Mouse (Mus musculus) 3T3-L1 (cell line): ENCODE data around the gene Atp6v0b.

ENCODE experiments used
- DNase-seq: peaks from one replicate; pipeline ENCODE4 v3.0.0-alpha.2; 2015; ENCODE audit warnings: low read depth, low spot score

The Atp6v0b gene

GRCm38 (mm10) chr4:117872471-117872886 is 14.7 kb downstream of the Atp6v0b start, which contains the start of gene Ccdc24:
Gene Ccdc24, minus strand, starts transcription at chr4:117872557.
- no peak for DNase-seq

GRCm38 (mm10) chr4:117871787-117872186 is 15.3 kb downstream of the Atp6v0b start:
- no peak for DNase-seq

DNA sequence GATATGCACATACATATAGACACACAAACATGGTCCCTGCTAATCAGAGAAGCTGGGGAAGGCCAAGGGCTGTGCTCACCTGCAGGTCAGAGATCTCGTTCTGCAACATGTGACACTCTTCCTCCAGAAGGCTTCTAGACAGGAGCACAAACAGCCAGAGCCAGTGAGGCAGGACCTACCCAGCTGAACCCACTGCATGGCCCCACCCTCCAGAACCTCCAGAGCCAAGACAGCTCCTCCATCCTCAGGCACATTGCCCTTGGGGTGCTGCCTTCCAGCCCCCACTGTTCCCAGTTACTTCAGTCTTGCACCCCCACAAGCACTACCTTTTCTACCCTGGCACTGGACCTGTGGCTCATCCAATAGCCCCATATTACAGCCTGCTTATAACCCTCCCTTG is 16.7 kb downstream of the Atp6v0b start:
- no peak for DNase-seq

DNA sequence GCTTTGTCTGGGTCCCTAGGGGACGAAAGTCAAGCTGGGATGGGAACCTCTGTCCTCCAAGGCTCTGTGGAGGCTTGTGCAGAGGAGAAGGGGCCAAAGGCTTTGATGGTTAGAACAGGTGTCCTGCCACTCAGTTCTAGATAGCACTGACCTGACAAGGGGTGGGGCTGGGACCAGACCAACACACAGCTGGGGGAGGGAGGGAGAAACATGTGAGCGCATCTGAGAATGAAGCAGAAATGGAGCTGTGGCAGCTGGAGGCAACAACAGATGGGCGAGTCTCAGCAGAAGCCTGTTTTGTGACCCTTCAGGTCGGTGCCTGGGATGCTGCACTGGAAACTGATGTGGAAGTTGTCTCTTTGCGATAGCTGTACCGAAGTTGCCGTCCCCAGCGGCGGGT is 17.8 kb downstream of the Atp6v0b start:
- DNase-seq, result no peak

GRCm38 (mm10) chr4:117867823-117868222 is 19.3 kb downstream of the Atp6v0b start:
- DNase-seq, result peak; percentile 13

- no peak for DNase-seq
Observed at GRCm38 (mm10) chr4:117867000-117867399, 20.1 kb downstream of the Atp6v0b start.

DNA sequence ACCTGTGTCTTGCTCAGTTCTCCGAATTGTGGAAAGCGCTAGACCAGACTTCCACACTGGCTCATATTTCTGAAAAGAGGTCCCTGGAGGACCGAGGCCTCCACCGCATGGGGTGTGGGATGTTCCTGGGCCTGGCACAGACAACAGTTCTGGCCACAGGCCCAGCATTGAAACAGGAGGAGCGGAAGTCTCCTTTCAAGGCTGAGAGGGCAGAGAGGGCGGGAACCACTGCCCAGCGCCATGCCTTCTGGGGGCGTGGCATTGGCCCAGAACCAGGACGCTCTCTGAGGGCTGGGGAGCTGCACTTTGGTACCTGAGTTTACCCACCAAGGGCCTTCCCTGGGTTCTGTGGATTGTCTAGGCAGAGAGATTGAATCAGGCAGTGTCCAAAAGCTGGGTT is 21.1 kb downstream of the Atp6v0b start:
- peak; percentile 91 for DNase-seq

GRCm38 (mm10) chr4:117862823-117863222 is 24.3 kb downstream of the Atp6v0b start:
- DNase-seq, result peak; percentile 38

DNA sequence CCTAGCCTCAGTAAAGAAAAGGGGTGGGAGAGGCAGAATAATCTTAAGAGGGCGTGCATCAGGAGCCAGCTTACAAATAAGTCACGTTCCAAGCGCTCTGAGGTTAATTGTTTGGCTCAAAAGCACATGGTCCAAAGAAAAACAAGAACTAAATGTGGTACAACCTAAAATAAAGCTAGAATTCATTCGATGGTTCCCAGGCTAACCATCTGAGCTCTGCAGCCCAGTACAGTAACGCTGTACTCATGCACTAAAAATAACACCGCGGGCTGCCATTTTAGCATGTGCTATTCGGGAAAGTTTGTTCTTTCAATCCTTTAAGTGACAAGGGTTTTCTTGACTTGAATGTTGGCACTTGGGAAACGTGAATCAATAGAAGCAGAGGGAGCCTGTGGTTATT is 26.6 kb downstream of the Atp6v0b start:
- DNase-seq, result no peak

GRCm38 (mm10) chr4:117858794-117859193 is 28.3 kb downstream of the Atp6v0b start:
- DNase-seq, result peak; percentile 53

GRCm38 (mm10) chr4:117855146-117855545 is 32.0 kb downstream of the Atp6v0b start:
- DNase-seq, result no peak

DNA sequence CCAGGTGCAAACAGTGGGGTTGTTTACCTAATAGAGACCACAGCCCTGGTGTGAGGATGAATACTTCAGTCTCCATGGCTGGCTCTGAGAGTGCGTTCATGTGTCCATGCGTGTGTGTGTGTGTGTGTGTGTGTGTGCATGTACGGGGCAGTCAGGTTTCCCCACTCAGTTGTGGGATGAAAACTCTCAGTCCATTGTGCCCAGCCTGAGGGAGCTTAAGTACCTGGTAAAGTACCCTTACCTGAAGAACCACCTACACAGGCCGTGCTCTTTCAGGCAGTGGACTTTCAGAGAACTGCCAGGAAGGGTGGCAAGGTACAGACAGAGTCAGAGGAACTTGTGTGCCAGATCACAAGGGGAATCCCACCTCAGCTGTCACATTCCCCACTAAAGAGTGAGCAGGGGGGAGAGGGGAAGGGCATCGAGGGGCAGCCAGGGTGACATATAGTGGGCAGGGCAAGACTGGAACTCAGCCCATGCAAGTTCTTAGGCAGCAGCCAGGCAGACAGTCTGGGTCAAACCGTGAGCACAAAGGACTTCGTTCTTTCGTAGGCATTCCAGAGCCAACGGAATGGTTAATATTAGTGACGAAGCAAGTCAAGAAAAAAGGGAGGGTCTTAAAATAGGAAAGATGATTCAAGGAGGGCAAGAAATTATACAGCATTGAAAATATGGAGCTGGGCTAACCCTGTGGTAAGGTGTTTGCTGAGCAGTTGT is 34.8 kb downstream of the Atp6v0b start:
- DNase-seq, result no peak

DNA sequence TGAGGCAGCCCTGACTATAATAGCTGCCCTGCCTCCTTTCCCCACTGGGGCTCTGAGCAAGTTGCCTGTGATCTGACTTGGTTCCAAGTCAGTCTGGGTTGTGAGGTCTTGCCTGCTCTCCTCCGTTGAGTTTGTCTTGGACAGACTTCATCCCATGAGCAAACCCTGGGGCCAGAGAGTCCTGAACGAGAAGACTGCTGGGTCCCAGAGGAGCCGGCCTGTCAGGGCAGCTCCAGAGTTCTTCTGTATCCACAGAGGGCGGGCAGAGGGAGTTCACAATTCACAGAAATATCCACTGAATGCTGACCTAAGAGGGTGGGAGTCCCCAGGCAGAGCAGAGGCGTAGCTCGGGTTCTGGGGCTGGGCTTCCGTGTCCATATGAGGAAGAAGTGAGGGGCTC is 36.3 kb downstream of the Atp6v0b start:
- DNase-seq, result no peak

DNA sequence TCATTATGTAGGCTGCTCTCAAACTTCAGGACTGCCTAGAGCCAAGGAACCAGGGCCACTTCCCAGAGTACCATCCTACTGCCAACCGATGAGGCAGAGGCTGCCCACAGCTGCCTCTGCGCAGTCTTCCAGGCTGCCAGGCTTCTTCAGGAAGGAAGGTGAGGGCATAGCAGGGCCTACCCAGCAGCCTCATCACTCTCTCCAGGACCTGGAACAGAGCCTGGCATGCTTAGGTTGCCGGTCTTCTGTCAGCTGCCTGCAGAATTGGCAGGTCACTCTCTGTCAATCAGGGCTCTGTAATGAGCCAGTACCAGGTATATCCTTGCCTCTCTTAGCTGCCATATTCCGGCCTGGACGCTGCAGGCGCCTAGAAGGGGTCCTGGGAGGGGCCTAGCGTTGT is 37.0 kb downstream of the Atp6v0b start:
- no peak for DNase-seq

DNA sequence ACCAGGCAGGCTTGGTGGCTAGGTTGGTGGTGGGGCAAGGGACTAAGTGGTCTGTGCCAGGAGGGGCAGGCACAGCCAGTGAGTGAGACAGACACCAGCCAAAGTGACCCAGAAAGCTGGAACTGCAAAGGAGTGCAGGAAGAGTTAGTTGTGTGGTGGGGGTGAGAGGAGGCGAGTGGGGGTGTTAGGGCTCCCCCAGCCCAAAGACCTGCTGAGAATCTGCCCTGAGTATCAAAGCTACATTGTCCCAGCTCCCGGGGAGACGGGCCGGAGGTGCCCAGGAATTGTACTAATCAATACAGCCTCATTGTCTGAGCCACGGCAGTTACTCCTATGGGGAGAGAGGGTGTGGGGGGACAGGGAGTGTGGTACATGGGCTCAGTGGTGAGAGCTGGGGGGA is 37.6 kb downstream of the Atp6v0b start:
- DNase-seq, result no peak

DNA sequence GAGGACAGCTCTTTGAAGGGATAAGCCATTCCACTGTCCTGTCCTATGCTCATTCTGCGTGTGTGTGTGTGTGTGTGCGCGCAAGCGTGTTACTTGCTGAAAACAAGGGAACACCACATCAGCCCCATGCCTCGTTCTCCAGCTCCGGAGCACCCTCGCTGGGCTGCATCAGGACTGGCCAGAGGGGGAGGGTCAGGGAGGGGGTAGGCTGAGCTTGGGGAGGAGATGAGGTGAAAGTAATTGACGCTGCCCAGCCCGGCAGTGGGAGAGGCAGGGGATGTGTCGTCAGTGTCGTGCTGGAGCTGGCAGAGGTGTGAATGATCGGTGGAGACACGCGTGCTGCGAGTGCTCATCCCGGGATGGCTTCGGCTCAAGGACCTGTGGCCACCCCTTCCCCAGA is 38.1 kb downstream of the Atp6v0b start:
- DNase-seq, result no peak

DNA sequence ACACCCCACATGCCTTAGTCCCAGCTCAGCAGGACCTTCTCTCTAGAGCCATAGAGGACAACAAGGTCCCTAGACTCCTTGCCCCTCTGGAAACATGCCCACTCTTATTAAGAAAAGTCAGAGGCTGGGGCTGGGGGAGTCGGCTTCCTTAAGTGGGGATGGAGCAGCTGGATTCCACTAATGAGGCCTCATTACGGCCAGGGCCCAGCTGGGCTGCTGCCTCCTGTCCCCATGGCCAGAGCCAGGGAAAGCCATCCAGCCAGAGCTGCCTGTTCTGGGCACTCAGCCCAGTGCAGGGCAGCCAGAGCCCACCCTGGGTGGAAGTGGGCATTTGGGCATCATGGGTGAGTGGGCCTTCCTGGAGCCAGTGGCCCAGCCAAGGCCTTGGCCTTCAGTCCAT is 40.1 kb downstream of the Atp6v0b start:
- no peak for DNase-seq

DNA sequence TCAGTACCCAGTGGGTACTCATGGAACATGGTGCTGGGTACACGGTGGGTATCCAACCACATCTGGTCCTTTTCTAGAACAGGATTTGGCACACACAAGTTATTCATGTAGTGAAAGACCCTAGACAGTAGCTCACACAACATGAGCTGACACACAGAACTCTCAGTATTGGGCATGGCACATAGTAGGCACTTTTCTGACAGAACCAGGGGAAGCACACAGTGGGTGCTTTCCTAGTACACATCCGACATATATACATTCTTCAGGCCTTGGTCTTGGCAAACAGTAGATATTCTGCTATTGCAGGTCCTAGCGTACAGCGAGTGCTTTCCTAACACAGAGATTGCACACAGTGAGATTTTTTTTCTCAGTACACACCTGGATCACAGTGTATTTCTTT is 40.9 kb downstream of the Atp6v0b start:
- no peak for DNase-seq

DNA sequence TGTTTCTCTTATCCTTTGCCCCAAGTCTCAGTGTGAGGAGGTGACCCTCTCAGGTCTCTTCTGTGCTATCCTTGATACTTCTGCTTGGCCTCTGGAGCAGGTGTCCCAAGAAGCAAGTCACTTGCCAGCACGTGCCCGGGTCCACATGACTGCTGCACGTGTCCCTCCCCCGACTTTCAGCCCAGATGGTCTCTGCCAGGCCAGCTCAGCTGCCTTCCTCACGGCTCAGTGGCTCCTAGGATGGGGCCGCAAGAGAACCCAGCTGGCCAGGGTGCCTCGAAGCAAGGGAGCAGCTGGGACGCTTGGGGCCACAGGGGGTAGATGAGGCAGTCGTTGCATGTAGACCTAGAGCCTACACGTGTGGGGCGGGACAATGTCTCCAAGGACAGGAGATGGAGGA is 41.8 kb downstream of the Atp6v0b start:
- no peak for DNase-seq

- no peak for DNase-seq
Observed at GRCm38 (mm10) chr4:117844467-117844866, 42.7 kb downstream of the Atp6v0b start.

- DNase-seq, result no peak
Observed at GRCm38 (mm10) chr4:117843101-117843500, 44.0 kb downstream of the Atp6v0b start.

GRCm38 (mm10) chr4:117841566-117841965 is 45.6 kb downstream of the Atp6v0b start:
- peak; percentile 10 for DNase-seq

DNA sequence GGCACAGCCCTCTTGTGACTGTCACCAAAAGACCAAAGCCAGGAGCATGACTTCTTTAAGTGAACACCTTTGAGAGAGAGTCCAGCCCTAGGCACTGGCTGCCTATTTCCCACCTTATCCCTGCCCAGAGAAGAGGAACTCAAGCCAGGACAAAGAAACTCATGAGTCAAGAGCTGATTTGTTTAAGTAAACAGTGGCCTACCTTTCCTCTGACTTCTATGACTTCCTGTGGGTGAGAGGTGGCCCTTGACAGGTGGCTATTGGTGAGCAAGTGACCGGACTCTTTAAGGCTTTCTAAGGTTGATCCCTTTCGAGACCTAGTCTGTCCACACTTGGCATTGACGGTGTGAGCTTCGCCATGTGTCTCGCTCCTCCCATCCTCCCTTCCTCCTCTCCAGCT is 46.3 kb downstream of the Atp6v0b start:
- no peak for DNase-seq

- DNase-seq, result no peak
Observed at GRCm38 (mm10) chr4:117839366-117839765, 47.8 kb downstream of the Atp6v0b start.
